Mouse (Mus musculus) liver, embryonic 15.5 days (tissue): Measurements from ENCODE around the gene Zdhhc16. TPM values are rescaled to one million over a fixed set of nuclear protein-coding genes. Genes with fewer than 3 reads are reported as not detected.

Source experiments
- ATAC-seq: fragments of 200-750 bp; cut with Nextera tagmentation; 2 replicates; pipeline ENCODE4 v1.8.0; 2017; ENCODE audit warnings: moderate number of reproducible peaks, mild to moderate bottlenecking, moderate library complexity; ENCODE audit not compliant: insufficient read depth
- H3K27ac ChIP-seq: fragments of 300-500 bp; sonication (generic); replicated peaks from 2 replicates; pipeline ENCODE4 v1.5.1; 2015; ENCODE audit warnings: mild to moderate bottlenecking, inconsistent platforms
- H3K27me3 ChIP-seq: fragments of 300-500 bp; sonication (generic); 2 replicates; pipeline ENCODE4 v1.6.1; 2015; ENCODE audit warnings: mild to moderate bottlenecking, inconsistent platforms
- H3K36me3 ChIP-seq: fragments of 300-500 bp; sonication (generic); replicated peaks from 2 replicates; pipeline ENCODE4 v1.6.1; 2015; ENCODE audit warnings: moderate library complexity, mild to moderate bottlenecking, inconsistent platforms
- H3K4me1 ChIP-seq: fragments of 300-500 bp; sonication (generic); replicated peaks from 2 replicates; pipeline ENCODE4 v1.6.1; 2015; ENCODE audit warnings: inconsistent platforms
- H3K4me2 ChIP-seq: fragments of 300-500 bp; sonication (generic); 2 replicates; pipeline ENCODE4 v1.6.1; 2015; ENCODE audit warnings: moderate library complexity, mild to moderate bottlenecking, inconsistent platforms
- H3K4me3 ChIP-seq: fragments of 300-500 bp; sonication (generic); replicated peaks from 2 replicates; pipeline ENCODE4 v1.5.1; 2015; ENCODE audit warnings: mild to moderate bottlenecking, inconsistent platforms
- H3K9ac ChIP-seq: fragments of 300-500 bp; sonication (generic); 2 replicates; pipeline ENCODE4 v1.6.1; 2015; ENCODE audit warnings: moderate library complexity, mild to moderate bottlenecking, inconsistent platforms
- H3K9me3 ChIP-seq: fragments of 300-500 bp; sonication (generic); replicated peaks from 2 replicates; pipeline ENCODE4 v1.6.1; 2016; ENCODE audit warnings: inconsistent platforms
- WGBS: fragments of 180-500 bp; shearing (Covaris S2); methylation state at CpG from one replicate; pipeline ENCODE4 v1.1.7; 2015; ENCODE audit warnings: mixed read lengths; ENCODE audit not compliant: insufficient replicate concordance; 5-methylcytosine and 5-hydroxymethylcytosine counted together
- polyA plus RNA-seq: library from polyadenylated mRNA; unstranded; fragments of >200 nt; fragmentation: Nextera tagmentation; extraction: Ambion mirVana; gene quantifications from 2 replicates; pipeline ENCODE4 v1.2.1, GENCODE M21; 2015

Gene Zdhhc16
- polyA plus RNA-seq: 33.7 and 39.6 TPM in 2 replicates

DNA sequence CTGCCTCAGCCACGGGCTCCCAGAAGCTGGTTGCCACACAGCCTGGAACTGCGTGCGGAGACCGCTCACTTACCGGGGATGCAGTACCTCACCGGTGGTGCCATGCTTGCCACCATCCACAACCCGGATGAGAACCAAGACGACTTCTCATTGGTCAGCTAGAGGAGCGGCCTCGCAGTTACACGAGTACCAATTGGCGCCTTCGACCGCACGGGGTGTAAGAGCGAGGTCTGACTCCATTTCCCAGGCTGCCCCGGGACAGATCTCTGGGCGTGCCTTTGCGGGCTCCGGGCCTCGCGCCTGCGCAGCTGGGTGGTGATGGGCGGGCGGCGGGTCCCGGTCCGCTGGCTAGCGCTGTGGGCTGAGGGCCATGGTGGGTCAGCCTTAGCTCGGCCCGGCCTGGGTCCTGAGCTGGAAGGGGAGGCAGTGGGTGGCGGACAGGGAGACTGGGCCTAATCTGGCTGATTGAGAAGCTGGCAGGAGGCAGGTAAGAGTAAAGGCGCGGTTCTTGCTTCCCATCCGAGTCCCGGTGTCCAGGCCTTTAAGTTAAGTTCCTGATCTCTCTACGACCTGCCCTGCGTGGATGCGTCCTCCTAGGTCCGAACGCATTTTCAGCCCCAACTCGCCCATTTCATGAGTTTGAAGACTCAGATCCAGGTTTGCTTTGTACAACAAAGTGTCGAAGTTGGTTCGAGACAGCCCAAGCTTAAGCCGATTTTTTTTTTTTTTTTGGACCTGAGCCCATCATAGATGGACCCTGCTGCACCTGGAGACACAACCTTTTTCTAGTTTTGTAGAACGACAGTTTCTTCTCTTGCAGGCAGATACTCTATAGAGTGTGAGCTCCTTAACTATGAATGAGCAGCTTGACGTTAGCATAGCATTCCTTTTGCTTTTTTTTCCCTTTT, at the start of gene Zdhhc16, which contains the start of gene Exosc1:
TSS of gene Zdhhc16 (plus strand) at position 302 of the 908 bp plus-strand sequence.
TSS of gene Exosc1 (minus strand) at position 245 of the 908 bp plus-strand sequence.
- under 1% methylated on average over 47 of the region's 47 CpGs for WGBS
- H3K4me1 ChIP-seq: peaks cover 27% of the 10 kb centered on the region

DNA sequence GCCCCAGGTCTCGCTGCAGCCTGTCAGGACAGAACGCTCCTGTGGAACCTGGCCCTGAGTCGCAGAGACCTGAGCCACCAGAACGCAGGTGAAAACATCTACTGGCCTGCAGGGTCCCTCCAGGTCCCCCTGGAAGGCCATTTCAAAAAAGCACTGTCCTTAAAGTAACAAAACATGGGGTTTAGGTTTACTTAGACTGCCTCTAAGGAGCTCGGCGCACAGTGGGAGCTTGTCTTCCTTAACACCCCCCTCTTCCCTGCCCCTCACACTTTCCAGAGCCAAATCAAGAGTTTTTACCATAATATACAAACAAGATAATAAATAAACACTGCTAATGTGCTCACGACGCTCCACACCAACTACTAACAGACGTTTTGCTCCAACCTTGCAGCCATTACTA, 49.4 kb upstream of the Zdhhc16 start:
- Histone ChIP-seq H3K9ac (no peak overlapping the region), H3K36me3 (peaks cover 74% of the 10 kb centered on the region), H3K4me3 (no peak overlapping the region), H3K9me3 (no peaks in the 10 kb centered on the region), H3K4me2 (no peak overlapping the region), H3K27ac (no peak overlapping the region), H3K4me1 (0 out of 2 replicates have a peak, but pooled peaks cover 6% of the 10 kb centered on the region), H3K27me3 (no peaks in the 10 kb centered on the region)
- ATAC-seq: no peak
- WGBS: 82% methylated on average over 9 of the region's 9 CpGs

More for the DNA sequence above, at the start of gene Zdhhc16, which contains the start of gene Exosc1:
- H3K9ac ChIP-seq: peak within 1 kb of the TSS; percentile 80
- H3K9me3 ChIP-seq: no peaks in the 10 kb centered on the region
- H3K27ac ChIP-seq: peak within 1 kb of the TSS; percentile 77
- peak within 1 kb of the TSS; percentile 84 for H3K4me2 ChIP-seq
- H3K4me3 ChIP-seq: peak within 1 kb of the TSS; percentile 81
- peaks cover 39% of the 10 kb centered on the region for H3K36me3 ChIP-seq
- no peaks in the 10 kb centered on the region for H3K27me3 ChIP-seq
- peak; percentile 99 for ATAC-seq

DNA sequence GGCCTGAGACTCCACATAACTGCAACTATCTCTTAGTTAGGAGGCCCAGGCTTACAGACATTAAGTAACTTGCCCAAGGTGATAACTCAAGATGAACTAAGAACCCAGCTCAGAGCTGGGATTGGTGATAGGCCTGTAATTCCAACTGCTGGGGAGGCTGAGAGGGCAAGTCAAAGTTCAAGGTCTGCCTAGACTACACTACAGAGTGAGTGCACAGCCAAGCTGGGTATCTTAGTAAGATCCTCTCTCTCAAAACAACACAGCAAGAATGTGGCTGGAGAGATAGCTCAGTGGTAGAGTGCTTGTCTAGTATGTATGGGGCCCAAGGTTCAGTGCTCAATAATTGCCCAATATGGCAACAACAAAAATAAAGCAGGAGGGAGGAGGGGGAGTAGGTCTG, 45.1 kb upstream of the Zdhhc16 start:
- Histone ChIP-seq H3K36me3 (peaks cover 77% of the 10 kb centered on the region), H3K4me1 (0 out of 2 replicates have a peak, but pooled peaks cover 6% of the 10 kb centered on the region)
- no peak for ATAC-seq

DNA sequence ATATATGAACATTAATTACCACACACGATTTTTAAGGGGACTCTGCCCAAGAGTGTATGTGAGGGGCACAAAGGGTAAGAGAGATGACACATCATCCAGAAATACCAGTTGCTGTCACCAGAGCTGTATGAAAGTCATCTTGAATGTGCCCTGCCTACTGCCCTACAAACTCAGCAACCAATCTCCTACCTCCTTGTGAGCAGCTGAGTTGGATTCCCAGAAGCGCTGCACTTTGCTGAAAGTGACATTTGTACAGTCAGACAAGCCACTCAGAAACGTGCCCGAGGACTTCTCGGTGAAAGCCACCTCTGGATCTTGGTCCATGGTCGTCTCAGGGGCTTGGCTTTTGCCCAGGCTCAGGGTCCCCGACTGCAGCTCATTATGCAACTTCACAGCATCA, 38.3 kb upstream of the Zdhhc16 start:
- no peaks in the 10 kb centered on the region for H3K9me3 ChIP-seq
- no peak for ATAC-seq
- H3K36me3 ChIP-seq: peaks cover 15% of the 10 kb centered on the region
- 21% methylated on average over 7 of the region's 7 CpGs for WGBS
- no peaks in the 10 kb centered on the region for H3K27me3 ChIP-seq
- peak overlapping the region; percentile 57 for H3K9ac ChIP-seq
- H3K4me3 ChIP-seq: peak overlapping the region; percentile 73
- peaks cover 36% of the 10 kb centered on the region for H3K4me1 ChIP-seq
- H3K4me2 ChIP-seq: peak overlapping the region; percentile 87
- H3K27ac ChIP-seq: peak overlapping the region; percentile 53; the same call in 1 of the 2 replicates

More for the DNA sequence above, 45.1 kb upstream of the Zdhhc16 start:
- Histone ChIP-seq H3K27me3 (no peaks in the 10 kb centered on the region), H3K9me3 (no peaks in the 10 kb centered on the region), H3K9ac (no peak overlapping the region), H3K4me3 (no peak overlapping the region), H3K27ac (no peak overlapping the region), H3K4me2 (no peak overlapping the region)

DNA sequence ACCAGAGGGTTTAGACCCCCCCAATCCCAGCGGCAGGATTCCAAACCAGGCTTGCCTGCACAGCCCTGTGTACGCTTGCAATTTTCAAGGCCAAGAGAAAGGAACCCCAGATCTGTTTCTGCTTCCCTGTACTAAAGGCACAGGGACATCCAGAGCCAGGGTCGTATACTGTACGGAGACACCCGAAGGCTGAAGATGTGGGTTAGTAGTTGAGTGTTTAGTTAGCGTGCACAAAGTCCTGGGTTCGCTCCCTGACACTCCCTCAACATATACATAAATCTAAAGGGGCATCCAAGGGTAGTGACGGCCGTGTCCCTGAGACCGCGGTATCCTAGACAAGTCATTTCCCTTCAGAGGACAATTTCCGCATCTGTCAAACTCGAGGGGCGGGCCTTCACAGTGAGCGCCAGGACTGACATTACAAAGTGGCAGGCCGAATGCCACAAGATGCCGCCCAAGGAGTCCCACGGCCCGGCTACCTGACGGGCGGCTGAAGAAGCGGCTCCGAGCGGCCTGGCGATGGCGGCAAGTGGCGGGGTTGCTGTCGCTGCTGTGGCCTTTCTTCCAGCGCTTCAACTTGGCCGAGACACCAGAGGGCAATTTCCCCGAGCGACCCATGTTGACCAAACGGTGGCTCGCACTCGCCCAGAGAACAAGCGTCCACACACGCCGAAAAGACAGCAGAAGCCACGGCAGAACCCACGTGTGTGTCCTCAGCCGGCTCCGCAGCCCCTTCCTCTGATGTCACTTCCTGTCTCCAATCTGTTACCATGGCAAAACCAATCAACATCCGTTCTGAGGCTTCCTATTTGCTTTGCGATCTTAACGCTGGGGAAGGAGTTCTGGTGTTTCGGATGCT, 37.6 kb upstream of the Zdhhc16 start, which contains the start of gene Rrp12:
TSS of gene Rrp12 (minus strand) at position 714 of the 859 bp plus-strand sequence.
- peaks cover 43% of the 10 kb centered on the region for H3K4me1 ChIP-seq
- H3K27ac ChIP-seq: peak within 1 kb of the TSS; percentile 53
- H3K27me3 ChIP-seq: no peaks in the 10 kb centered on the region
- H3K9ac ChIP-seq: peak within 1 kb of the TSS; percentile 57
- H3K36me3 ChIP-seq: 0 out of 2 replicates have a peak, but pooled peaks cover 8% of the 10 kb centered on the region
- peak within 1 kb of the TSS; percentile 73 for H3K4me3 ChIP-seq
- ATAC-seq: peak; percentile 81
- H3K9me3 ChIP-seq: no peaks in the 10 kb centered on the region
- WGBS: under 1% methylated on average over 46 of the region's 46 CpGs
- H3K4me2 ChIP-seq: peak within 1 kb of the TSS; percentile 87

DNA sequence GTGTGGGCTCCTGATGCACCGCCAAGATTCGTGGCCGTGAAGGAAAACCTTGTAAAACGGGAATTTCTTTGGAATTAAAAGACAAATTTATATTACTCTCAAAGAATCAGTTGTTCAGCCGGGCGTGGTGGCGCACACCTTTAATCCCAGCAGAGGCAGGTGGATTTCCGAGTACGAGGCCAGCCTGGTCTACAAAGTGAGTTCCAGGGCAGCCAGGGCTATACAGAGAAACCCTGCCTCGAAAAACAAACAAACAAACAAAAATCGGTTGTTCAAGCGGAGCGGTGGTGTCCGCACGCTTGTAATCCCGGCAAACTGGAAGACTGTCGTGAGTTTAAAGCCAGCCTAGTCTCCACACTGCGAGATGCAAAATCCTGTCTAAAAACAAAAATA, 37.0 kb upstream of the Zdhhc16 start:
- Histone ChIP-seq H3K9ac (peak overlapping the region; percentile 52), H3K36me3 (0 out of 2 replicates have a peak, but pooled peaks cover 5% of the 10 kb centered on the region), H3K9me3 (no peaks in the 10 kb centered on the region), H3K27me3 (no peaks in the 10 kb centered on the region), H3K4me2 (peak overlapping the region; percentile 87), H3K4me1 (peaks cover 44% of the 10 kb centered on the region), H3K4me3 (peak overlapping the region; percentile 73), H3K27ac (peak overlapping the region; percentile 53; the same call in 1 of the 2 replicates)
- 20% methylated on average over 18 of the region's 18 CpGs for WGBS
- no peak for ATAC-seq

DNA sequence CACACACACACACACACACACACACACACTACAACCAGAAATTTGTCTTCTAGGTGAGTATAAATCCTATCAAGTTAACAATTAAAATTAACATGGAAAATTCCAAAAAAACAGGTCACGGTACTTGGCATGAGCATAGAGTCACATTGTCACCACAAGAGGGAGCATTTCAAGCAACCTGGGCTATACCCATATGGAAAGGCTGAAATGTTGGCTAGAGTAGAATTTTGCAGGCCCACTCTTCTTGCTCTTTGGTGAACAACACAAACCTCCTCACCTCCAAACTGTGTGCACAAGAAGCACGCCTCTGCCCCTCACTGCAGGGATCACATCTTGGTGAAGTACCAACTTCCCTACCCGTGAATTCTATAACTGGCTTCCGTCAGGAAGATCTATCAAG, 34.4 kb upstream of the Zdhhc16 start:
- no peaks in the 10 kb centered on the region for H3K9me3 ChIP-seq
- whole genome bisulfite sequencing: 43% methylated on average over 4 of the region's 4 CpGs
- H3K4me2 ChIP-seq: no peak overlapping the region
- no peak overlapping the region for H3K9ac ChIP-seq
- H3K4me3 ChIP-seq: no peak overlapping the region
- H3K27me3 ChIP-seq: no peaks in the 10 kb centered on the region
- H3K27ac ChIP-seq: no peak overlapping the region
- no peak for ATAC-seq
- no peaks in the 10 kb centered on the region for H3K36me3 ChIP-seq
- peaks cover 54% of the 10 kb centered on the region for H3K4me1 ChIP-seq

DNA sequence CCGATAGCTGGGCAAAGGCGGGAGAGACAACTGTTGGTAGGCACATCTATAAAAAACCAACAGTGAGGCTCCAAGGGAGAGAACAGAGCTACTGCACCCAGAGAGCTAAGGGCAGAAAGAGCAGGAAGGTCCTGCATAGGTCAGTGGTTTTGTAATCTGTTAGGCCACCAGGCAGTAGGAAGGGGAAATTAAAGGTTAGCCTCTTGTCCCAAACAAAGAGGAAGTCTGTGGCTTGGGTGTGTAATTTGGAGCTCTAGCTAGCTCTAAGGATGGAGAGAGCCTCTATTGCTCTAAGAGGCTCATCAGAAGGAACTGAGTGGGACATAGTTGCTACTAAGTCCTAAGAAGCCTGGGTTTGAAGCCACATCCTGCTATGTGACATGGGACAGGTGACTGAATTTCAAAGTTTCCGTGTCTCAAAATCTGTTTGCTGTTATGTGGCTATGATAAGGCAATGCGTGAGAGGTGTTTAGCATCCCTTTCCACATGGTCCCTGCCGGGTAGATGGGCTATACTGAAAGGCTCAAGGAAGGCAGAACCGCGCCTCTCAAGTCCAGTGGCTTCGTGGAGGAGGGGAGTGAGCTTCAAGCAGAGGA, 32.7 kb upstream of the Zdhhc16 start:
- Histone ChIP-seq H3K27ac (peak overlapping the region; percentile 55), H3K27me3 (no peaks in the 10 kb centered on the region), H3K4me2 (no peak overlapping the region), H3K9ac (no peak overlapping the region), H3K4me1 (peaks cover 48% of the 10 kb centered on the region), H3K4me3 (no peak overlapping the region), H3K36me3 (no peaks in the 10 kb centered on the region), H3K9me3 (no peaks in the 10 kb centered on the region)
- 30% methylated on average over 8 of the region's 8 CpGs for whole genome bisulfite sequencing
- ATAC-seq: no peak

DNA sequence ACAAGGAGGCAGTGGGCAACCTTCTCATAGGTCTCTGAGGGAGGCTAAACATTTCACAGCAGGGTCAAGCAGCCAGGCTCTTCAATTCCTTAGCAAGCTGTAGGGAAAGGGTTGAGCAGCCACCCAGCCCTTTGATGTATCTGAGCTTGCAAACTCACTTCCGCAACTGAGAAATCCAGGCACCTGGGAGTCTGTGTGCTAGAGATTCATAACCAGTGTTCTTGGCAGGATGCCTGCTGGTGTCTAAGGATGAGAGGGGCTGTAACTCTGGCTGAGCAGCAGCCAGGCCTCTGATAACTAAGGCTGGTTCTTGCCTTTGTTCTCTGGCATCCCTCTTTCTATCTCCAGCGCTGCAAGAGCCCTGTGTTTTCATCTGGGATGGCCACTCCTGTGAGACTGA, 31.6 kb upstream of the Zdhhc16 start:
- H3K9ac ChIP-seq: no peak overlapping the region
- 50% methylated on average over 2 of the region's 2 CpGs for WGBS

DNA sequence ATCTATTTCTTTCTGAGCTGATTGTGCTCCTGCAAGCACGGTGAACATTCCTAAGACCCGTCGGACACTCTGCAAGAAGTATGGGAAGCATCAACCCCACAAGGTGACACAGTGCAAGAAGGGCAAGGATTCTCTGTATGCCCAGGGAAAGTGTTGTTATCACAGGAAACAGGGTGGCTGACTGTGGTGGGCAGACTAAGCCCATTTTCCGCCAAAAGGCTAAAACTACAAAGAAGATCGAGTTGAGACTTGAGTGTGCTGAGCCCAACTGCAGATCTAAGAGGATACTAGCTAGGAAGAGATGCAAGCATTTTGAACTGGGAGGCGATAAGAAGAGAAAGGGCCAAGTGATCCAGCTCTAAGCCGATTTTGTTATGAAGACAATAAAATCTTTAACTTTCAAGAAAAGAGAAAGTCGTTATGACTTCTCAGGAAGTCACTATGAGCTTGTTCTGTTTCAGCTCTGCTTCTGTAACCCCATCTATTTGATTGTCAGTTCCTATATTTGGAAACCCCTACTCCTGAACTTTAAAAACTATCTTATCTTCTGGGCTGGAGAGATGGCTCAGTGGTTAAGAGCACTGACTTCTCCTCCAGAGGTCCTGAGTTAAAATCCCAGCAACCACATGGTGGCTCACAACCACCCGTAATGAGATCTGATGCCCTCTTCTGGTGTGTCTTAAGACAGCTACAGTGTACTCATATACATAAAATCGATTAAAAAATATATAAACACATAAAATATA, 30.3 kb upstream of the Zdhhc16 start:
- H3K4me1 ChIP-seq: peaks cover 60% of the 10 kb centered on the region
- WGBS: 19% methylated on average over 10 of the region's 10 CpGs
- no peak overlapping the region for H3K27ac ChIP-seq
- no peak overlapping the region for H3K9ac ChIP-seq
- no peaks in the 10 kb centered on the region for H3K27me3 ChIP-seq
- no peak overlapping the region for H3K4me3 ChIP-seq
- no peak for ATAC-seq
- H3K4me2 ChIP-seq: no peak overlapping the region
- no peaks in the 10 kb centered on the region for H3K36me3 ChIP-seq
- H3K9me3 ChIP-seq: no peaks in the 10 kb centered on the region

More for the DNA sequence above, 31.6 kb upstream of the Zdhhc16 start:
- Histone ChIP-seq H3K27ac (0 out of 2 replicates have a peak overlapping the region, but pooled peaks have one; percentile 6), H3K4me3 (no peak overlapping the region), H3K9me3 (no peaks in the 10 kb centered on the region), H3K27me3 (no peaks in the 10 kb centered on the region), H3K4me2 (no peak overlapping the region), H3K36me3 (no peaks in the 10 kb centered on the region), H3K4me1 (peaks cover 51% of the 10 kb centered on the region)
- ATAC-seq: no peak
